Mouse (Mus musculus): ENCODE data around the gene Smim5.
A peak's percentile ranks its signal among the peaks of the same experiment; 100 is the strongest.

Gene Smim5

GRCm38 (mm10) chr11:115931235-115931634, 31.5 kb downstream of the Smim5 start:
- DNase-seq, result no peak

DNA sequence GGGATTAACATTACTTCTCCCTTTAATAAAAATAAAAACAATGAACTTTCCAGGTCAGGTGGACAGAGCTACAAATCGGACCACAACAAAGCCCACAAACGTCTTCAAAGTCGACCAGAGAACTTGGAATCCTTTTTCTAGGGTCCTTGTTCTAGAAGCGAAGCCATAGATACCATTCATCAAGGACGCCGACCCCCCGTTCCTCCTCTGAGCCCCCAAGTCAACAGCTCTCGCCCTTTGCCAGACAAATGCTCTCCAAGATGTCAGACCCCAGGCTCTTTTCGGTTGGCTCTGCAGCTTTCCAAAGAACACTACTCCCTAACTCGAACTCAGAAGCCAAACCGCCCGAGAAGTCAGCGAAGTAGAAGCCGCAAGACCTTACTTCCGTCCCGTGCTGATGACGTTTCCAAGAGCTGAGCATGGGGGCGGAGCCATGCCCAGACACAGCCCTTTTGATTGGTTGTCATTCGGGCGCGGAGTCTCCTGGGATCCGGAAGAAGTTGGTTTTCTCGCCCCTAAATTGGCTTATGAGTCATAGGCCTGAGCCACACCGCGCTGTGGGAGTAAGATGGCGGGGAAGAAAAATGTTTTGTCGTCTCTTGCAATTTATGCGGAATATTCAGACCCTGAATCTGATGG, 33.5 kb downstream of the Smim5 start, which contains the start of the genes Sap30bp and Recql5:
TSS of gene Sap30bp (plus strand) at position 175 of the 639 bp plus-strand sequence.
TSS of gene Recql5 (minus strand) at position 370 of the 639 bp plus-strand sequence.
- peak; percentile 96 for DNase-seq

DNA sequence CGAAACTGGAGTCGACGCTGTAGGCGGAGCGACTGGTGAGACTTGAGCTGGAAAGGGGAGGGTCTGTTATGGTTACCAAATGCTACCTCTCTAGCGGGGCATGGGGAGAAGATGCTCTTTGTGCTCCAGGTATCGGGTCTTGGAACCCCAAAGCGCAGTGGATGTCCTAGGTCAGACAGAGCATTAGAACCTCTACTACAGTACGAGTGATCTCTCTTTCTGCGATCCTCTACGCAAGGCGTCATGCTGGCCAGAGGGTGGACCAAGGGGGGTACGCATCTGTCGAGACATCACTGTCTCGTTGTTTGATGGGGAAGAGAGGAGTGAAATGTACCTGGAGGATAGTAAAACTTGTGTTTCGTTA, 34.0 kb downstream of the Smim5 start:
- no peak for DNase-seq

DNA sequence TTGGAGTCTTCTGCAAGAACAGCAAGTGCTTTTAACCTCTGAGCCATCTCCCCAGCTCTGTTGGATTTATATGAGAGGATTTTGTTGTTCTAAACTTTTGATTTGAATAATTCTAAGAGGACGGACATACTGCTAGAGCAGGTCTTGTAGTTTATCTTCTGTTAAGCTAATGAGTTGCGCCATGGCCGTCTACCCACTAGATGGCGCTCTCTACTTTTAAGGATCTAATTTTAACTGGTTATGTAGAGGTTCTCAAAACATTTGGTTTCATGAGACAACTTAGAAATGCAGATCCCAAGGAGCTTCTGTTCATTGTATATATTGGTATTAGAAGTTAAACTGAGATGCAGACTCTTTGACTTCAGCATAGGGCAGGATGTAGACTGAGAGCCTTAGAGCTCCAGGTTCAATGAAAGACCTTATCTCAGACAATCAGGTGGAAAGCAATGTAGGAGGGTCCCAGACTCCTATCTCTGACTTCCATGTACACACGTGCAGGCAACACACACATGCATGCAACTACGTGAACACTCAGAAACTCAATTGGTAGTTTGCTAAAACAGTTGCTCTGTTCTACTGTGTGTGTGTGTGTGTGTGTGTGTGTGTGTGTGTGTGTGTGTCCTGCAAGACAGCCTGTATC, 40.0 kb downstream of the Smim5 start:
- DNase-seq, result peak; percentile 66

- DNase-seq, result no peak
These were observed 42.2 kb downstream of the Smim5 start for GRCm38 (mm10) chr11:115941980-115942379.

GRCm38 (mm10) chr11:115945247-115945646, 45.5 kb downstream of the Smim5 start:
- no peak for DNase-seq

GRCm38 (mm10) chr11:115946221-115946828, 46.6 kb downstream of the Smim5 start:
- DNase-seq, result no peak

DNA sequence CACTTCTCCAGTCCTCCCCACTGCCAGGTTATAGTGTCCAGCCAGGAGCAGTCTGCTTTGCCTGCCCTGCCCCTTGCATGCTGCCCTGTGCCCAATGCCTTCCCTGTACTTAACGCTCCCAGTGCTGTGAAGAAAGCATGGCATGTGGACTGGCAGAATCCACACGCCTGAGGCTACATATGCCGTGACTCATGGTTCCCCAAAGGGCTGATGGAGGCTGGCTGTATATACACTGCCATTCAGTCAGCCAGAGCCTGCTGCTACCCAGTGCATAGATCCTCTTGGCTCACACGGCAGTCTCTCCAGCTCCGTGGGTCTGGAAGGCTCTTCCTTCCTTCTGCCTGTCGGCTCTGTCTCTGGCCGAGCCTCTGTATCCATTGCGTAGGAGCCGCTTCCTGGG, 48.5 kb downstream of the Smim5 start:
- no peak for DNase-seq

DNA sequence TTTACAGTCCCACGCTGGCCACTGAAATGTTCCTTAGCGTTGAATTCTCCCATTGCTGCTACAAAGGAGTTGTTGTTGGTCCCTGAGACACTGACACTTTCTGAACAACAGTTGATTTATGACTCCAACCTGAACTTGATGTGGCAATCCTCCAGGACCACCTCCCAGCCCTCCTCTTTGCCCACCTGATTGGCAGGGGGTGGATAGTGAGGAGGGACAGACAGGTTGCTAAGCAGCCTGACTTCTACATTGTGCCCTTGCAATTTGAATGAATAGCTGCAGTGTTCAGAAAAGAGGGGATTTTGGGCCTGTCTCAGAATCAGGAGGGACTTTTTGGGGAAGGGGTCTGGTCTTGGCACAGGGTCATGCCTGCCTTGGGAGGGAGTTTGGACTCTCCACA, 51.0 kb downstream of the Smim5 start:
- no peak for DNase-seq

GRCm38 (mm10) chr11:115954712-115955111, 54.9 kb downstream of the Smim5 start:
- DNase-seq, result no peak

GRCm38 (mm10) chr11:115955195-115955858, 55.6 kb downstream of the Smim5 start:
- DNase-seq, result no peak
